ENCODE assay signal across 23 mouse cellular contexts in the genomic region with DNA sequence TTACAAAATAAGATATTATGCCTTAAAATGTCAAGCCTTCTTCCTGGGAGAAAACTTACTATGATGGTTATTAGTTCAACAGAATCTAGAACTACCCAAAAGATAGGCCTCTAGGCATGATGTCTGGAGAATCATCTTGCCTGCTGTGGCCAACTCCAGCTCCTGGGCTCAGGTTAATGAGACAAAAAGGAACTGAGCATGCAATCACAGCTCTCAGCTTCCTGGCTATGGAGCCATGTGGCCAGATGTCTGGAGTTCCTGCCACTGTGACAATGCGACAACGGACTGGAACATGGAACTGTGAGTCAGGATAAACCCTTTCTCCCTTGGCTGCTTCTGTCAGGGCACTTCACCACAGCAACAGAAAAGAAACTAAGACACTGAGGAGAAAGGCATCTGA. TPM values are rescaled to one million over a fixed set of nuclear protein-coding genes. Genes with fewer than 3 reads are reported as not detected.
DNase-seq lines count a peak whose midpoint lies in the region; ATAC-seq and TF ChIP-seq lines count a peak whose summit lies in the region.
"Had no signal": no experiment of that assay in that cellular context is flagged by ENCODE, and none has a peak within 500 bp of the region (broad histone marks: within the 10 kb centered on the region; RNA-seq: fewer than 3 reads in every experiment).

No protein-coding gene starts in this region.

- H3K27me3 ChIP-seq in intestine, embryonic 14.5 days (replicated peaks; ENCODE audit: control insufficient read depth, insufficient read depth, low read length), result no peaks in the 10 kb centered on the region
- no peaks in the 10 kb centered on the region for H3K27me3 ChIP-seq in intestine, embryonic 15.5 days (replicated peaks)
- no peaks in the 10 kb centered on the region for H3K27me3 ChIP-seq in liver, embryonic 11.5 days (replicated peaks; ENCODE audit: control insufficient read depth, insufficient read depth, low read length)
- no peaks in the 10 kb centered on the region for H3K27me3 ChIP-seq in liver, embryonic 12.5 days (replicated peaks)
- H3K27me3 ChIP-seq in CH12.LX (replicated peaks), result no peaks in the 10 kb centered on the region
- H3K27me3 ChIP-seq: forebrain, embryonic 13.5 days; heart, embryonic 13.5 days had no signal

- no peaks in the 10 kb centered on the region for H3K9me3 ChIP-seq in intestine, embryonic 14.5 days (ENCODE audit: control insufficient read depth, low read length)
- H3K9me3 ChIP-seq in intestine, embryonic 15.5 days, result no peaks in the 10 kb centered on the region
- no peaks in the 10 kb centered on the region for H3K9me3 ChIP-seq in liver, embryonic 11.5 days (ENCODE audit: control insufficient read depth, low read length)
- H3K9me3 ChIP-seq in liver, embryonic 12.5 days (replicated peaks), result no peaks in the 10 kb centered on the region
- no peaks in the 10 kb centered on the region for H3K9me3 ChIP-seq in CH12.LX (replicated peaks; ENCODE audit: low read length)
- H3K9me3 ChIP-seq: forebrain, embryonic 10.5 days; forebrain, embryonic 13.5 days; heart, embryonic 10.5 days; heart, embryonic 13.5 days had no signal

- peak; percentile 23 for DNase-seq in intestine, embryonic 14.5 days (ENCODE audit: low spot score)
- peak; percentile 16 for DNase-seq in liver, embryonic 11.5 days (ENCODE audit: low spot score)
- DNase-seq in CH12.LX (ENCODE audit: extremely low read depth), result no peak
- DNase-seq in kidney, adult 18-20 months, result no peak
- DNase-seq: adrenal gland, adult 2 months; adrenal gland, postnatal 14 days; B cell, adult 2 months; cerebellum, postnatal 10 days; cerebellum, postnatal 36 days; gastrocnemius, postnatal 25 days; heart, adult 2 months; heart, postnatal 14 days; heart, postnatal 4 days had no signal

- H3K4me2 ChIP-seq in intestine, embryonic 14.5 days (ENCODE audit: low read length), result no peak overlapping the region
- no peak overlapping the region for H3K4me2 ChIP-seq in intestine, embryonic 15.5 days (replicated peaks)
- no peak overlapping the region for H3K4me2 ChIP-seq in liver, embryonic 11.5 days
- H3K4me2 ChIP-seq in liver, embryonic 12.5 days, result no peak overlapping the region
- no peak overlapping the region for H3K4me2 ChIP-seq in CH12.LX (ENCODE audit: insufficient read depth, low read depth, poor library complexity, severe bottlenecking)
- H3K4me2 ChIP-seq: forebrain, embryonic 13.5 days; heart, embryonic 13.5 days; hindbrain, embryonic 14.5 days had no signal

- H3K9ac ChIP-seq in intestine, embryonic 14.5 days (ENCODE audit: low read length), result no peak overlapping the region
- no peak overlapping the region for H3K9ac ChIP-seq in intestine, embryonic 15.5 days
- H3K9ac ChIP-seq in liver, embryonic 11.5 days (ENCODE audit: low read depth, low read length), result no peak overlapping the region
- H3K9ac ChIP-seq in liver, embryonic 12.5 days, result no peak overlapping the region
- H3K9ac ChIP-seq in CH12.LX (ENCODE audit: insufficient read depth, low read depth), result no peak overlapping the region
- H3K9ac ChIP-seq: forebrain, embryonic 13.5 days; heart, embryonic 13.5 days; hindbrain, embryonic 14.5 days had no signal

- H3K4me3 ChIP-seq in intestine, embryonic 14.5 days (ENCODE audit: low read depth, low read length), result no peak overlapping the region
- no peak overlapping the region for H3K4me3 ChIP-seq in intestine, embryonic 15.5 days (replicated peaks)
- no peak overlapping the region for H3K4me3 ChIP-seq in liver, embryonic 11.5 days (ENCODE audit: low read depth, low read length)
- H3K4me3 ChIP-seq in liver, embryonic 12.5 days, result no peak overlapping the region
- H3K4me3 ChIP-seq in CH12.LX (replicated peaks in 1 of 3; ENCODE audit: low read depth in 2 of 3, low read length in 2 of 3, poor library complexity in 1 of 3), result no peak overlapping the region
- no peak overlapping the region for H3K4me3 ChIP-seq in cortical plate, adult 2 months (ENCODE audit: insufficient read depth, low read length)
- H3K4me3 ChIP-seq: forebrain, embryonic 10.5 days; forebrain, embryonic 13.5 days; heart, adult 2 months; heart, embryonic 10.5 days; heart, embryonic 13.5 days had no signal

- H3K79me2 ChIP-seq in CH12.LX (replicated peaks; ENCODE audit: control insufficient read depth, extremely low read depth, insufficient read depth, poor library complexity, severe bottlenecking), result peaks cover 22% of the 10 kb centered on the region

- peaks cover 92% of the 10 kb centered on the region for H3K36me3 ChIP-seq in intestine, embryonic 14.5 days (ENCODE audit: control insufficient read depth, insufficient read depth, low read length)
- H3K36me3 ChIP-seq in intestine, embryonic 15.5 days, result peaks cover 21% of the 10 kb centered on the region
- H3K36me3 ChIP-seq in liver, embryonic 11.5 days (ENCODE audit: control insufficient read depth, insufficient read depth, low read length), result peaks cover 36% of the 10 kb centered on the region
- peaks cover 88% of the 10 kb centered on the region for H3K36me3 ChIP-seq in liver, embryonic 12.5 days
- peaks cover 70 to 99% of the 10 kb centered on the region in 2 experiments for H3K36me3 ChIP-seq in CH12.LX (replicated peaks in 1 of 2; ENCODE audit: control insufficient read depth in 1 of 2, insufficient read depth in 1 of 2, low read length in 1 of 2)

- TF ChIP-seq POLR2A in CH12.LX (IDR thresholded peaks at IDR 0.05; ENCODE audit: low read depth, low read length), result no peak; the same call in 1 of the 2 replicates
- no peak for TF ChIP-seq POLR2A in cortical plate, adult 2 months (IDR thresholded peaks at IDR 0.05; ENCODE audit: extremely low read depth, insufficient read depth, low read length)

- dilution Hi-C loops in CH12.LX (cut with MboI; ENCODE audit: extremely low pct_ligation_motif_present, extremely low pct_unique_long_range_greater_than_20kb, low sequenced_read_pairs), result no loop called here

- TF ChIP-seq RAD21 in CH12.LX (IDR thresholded peaks at IDR 0.05; ENCODE audit: low read depth, low read length), result no peak

- no peak for TF ChIP-seq EP300 in CH12.LX (IDR thresholded peaks at IDR 0.05; ENCODE audit: low read length)

- no peak for TF ChIP-seq CTCF in CH12.LX (conservative IDR thresholded peaks at IDR 0.05 in 1 of 2, IDR thresholded peaks at IDR 0.05 in 1 of 2; ENCODE audit: low read depth in 2 of 2, low read length in 2 of 2)
- no peak for TF ChIP-seq CTCF in cortical plate, adult 2 months (IDR thresholded peaks at IDR 0.05; ENCODE audit: extremely low read depth, insufficient read depth, low read length)

- WGBS in intestine, embryonic 14.5 days, result 89% methylated on average over 2 of the region's 2 CpGs
- WGBS in intestine, embryonic 15.5 days, result 80% methylated on average over 2 of the region's 2 CpGs
- WGBS in liver, embryonic 11.5 days, result 85% methylated on average over 2 of the region's 2 CpGs
- WGBS in liver, embryonic 12.5 days (ENCODE audit: insufficient replicate concordance), result 87% methylated on average over 2 of the region's 2 CpGs

- H3K27ac ChIP-seq in intestine, embryonic 14.5 days (ENCODE audit: low read depth), result no peak overlapping the region
- no peak overlapping the region for H3K27ac ChIP-seq in intestine, embryonic 15.5 days
- H3K27ac ChIP-seq in liver, embryonic 11.5 days (ENCODE audit: low read depth, low read length), result no peak overlapping the region
- no peak overlapping the region for H3K27ac ChIP-seq in liver, embryonic 12.5 days
- H3K27ac ChIP-seq in CH12.LX (ENCODE audit: insufficient read depth, low read depth), result peak overlapping the region; percentile 9; the same call in 1 of the 2 replicates
- peak overlapping the region; percentile 55; the same call in 1 of the 2 replicates for H3K27ac ChIP-seq in cortical plate, adult 2 months (ENCODE audit: insufficient read depth, low read length)
- H3K27ac ChIP-seq: forebrain, embryonic 10.5 days; forebrain, embryonic 13.5 days; heart, adult 2 months; heart, embryonic 10.5 days; heart, embryonic 13.5 days; hindbrain, embryonic 14.5 days; hindbrain, postnatal 0 days had no signal

- ATAC-seq in intestine, embryonic 14.5 days (replicated peaks; ENCODE audit: low FRiP score, low TSS enrichment, low read depth), result no peak
- ATAC-seq in intestine, embryonic 15.5 days, result no peak
- no peak for ATAC-seq in liver, embryonic 11.5 days (replicated peaks; ENCODE audit: low FRiP score)
- no peak for ATAC-seq in liver, embryonic 12.5 days
- ATAC-seq: forebrain, embryonic 13.5 days; forebrain, embryonic 16.5 days; hindbrain, postnatal 0 days had no signal

- in situ Hi-C loops in CH12.LX (cut with MboI; ENCODE audit: low pct_ligation_motif_present, low pct_unique_long_range_greater_than_20kb, low sequenced_read_pairs), result no loop called here

- H3K4me1 ChIP-seq in intestine, embryonic 14.5 days (replicated peaks; ENCODE audit: control insufficient read depth, insufficient read depth, low read length), result no peaks in the 10 kb centered on the region
- H3K4me1 ChIP-seq in intestine, embryonic 15.5 days (replicated peaks), result no peaks in the 10 kb centered on the region
- no peaks in the 10 kb centered on the region for H3K4me1 ChIP-seq in liver, embryonic 11.5 days (replicated peaks; ENCODE audit: control insufficient read depth, insufficient read depth, low read length)
- no peaks in the 10 kb centered on the region for H3K4me1 ChIP-seq in liver, embryonic 12.5 days
- peaks cover 0 to 60% of the 10 kb centered on the region in 2 experiments; a peak in 2 of 4 replicates for H3K4me1 ChIP-seq in CH12.LX (ENCODE audit: control insufficient read depth in 1 of 2, insufficient read depth in 2 of 2)
- H3K4me1 ChIP-seq in cortical plate, adult 2 months (ENCODE audit: control insufficient read depth, insufficient read depth, low read length), result peaks cover 9% of the 10 kb centered on the region
- H3K4me1 ChIP-seq: forebrain, embryonic 10.5 days; forebrain, embryonic 13.5 days; heart, embryonic 10.5 days; heart, embryonic 13.5 days had no signal

TF ChIP-seq in CH12.LX, 34 proteins besides CTCF, POLR2A, EP300 and RAD21:
- TF ChIP-seq NRF1 (IDR thresholded peaks at IDR 0.05; ENCODE audit: low read depth, low read length) (no peak), MAZ (IDR thresholded peaks at IDR 0.05; ENCODE audit: low read depth, low read length) (no peak), MAX (IDR thresholded peaks at IDR 0.05; ENCODE audit: low read length) (0 out of 2 replicates have a peak, but pooled peaks have one; percentile 19), TBP (conservative IDR thresholded peaks at IDR 0.05; ENCODE audit: low read depth, low read length) (no peak), SIN3A (IDR thresholded peaks at IDR 0.05; ENCODE audit: low read length) (no peak)

RNA-seq across cellular contexts. Expression of gene Sub1, which starts 14.8 kb away (rescaled TPM):
- 716 and 762 TPM in 2 replicates for polyA plus RNA-seq in intestine, embryonic 14.5 days (2014; fragmentation: Nextera tagmentation; extraction: Ambion mirVana)
- 619 and 750 TPM in 2 replicates for polyA plus RNA-seq in intestine, embryonic 15.5 days (2015; fragmentation: Nextera tagmentation; extraction: Ambion mirVana)
- polyA plus RNA-seq in liver, embryonic 11.5 days (2014; fragmentation: Nextera tagmentation; extraction: Ambion mirVana), result 723 and 790 TPM in 2 replicates
- polyA plus RNA-seq in liver, embryonic 12.5 days (2016; fragmentation: Nextera tagmentation; extraction: Ambion mirVana), result 464 TPM in 2 replicates
- total RNA-seq in CH12.LX (2012; rRNA removed), result 553 and 781 TPM in 2 replicates
- 2,677 and 3,148 TPM in 2 replicates for total RNA-seq in CH12.LX (2014; rRNA removed)
- polyA plus RNA-seq in CH12.LX (2012; ENCODE audit: insufficient read length, low read depth), result 1,927 and 2,021 TPM in 2 replicates
- 202 and 219 TPM in 2 replicates for polyA plus RNA-seq in cortical plate, adult 2 months (2012; rRNA removed)

Comparison
In these comparisons a context has a peak if more than half of its experiments do, and no peak if none do; other contexts are left out.
1. DNase-seq: peak in intestine, embryonic 14.5 days (single experiment) and liver, embryonic 11.5 days (single experiment); none in CH12.LX (single experiment) and kidney, adult 18-20 months (single experiment).
2. H3K27ac ChIP-seq: peak in CH12.LX (single experiment) and cortical plate, adult 2 months (single experiment); none in intestine, embryonic 14.5 days (single experiment), intestine, embryonic 15.5 days (single experiment), liver, embryonic 11.5 days (single experiment) and liver, embryonic 12.5 days (single experiment).